Mouse (Mus musculus): ENCODE measurements around the gene Med16. TPM values are rescaled to one million over a fixed set of nuclear protein-coding genes. Genes with fewer than 3 reads are reported as not detected.

Gene Med16
- total RNA-seq, 2 experiments from 2014 or later: 48.6 to 63.7 TPM

DNA sequence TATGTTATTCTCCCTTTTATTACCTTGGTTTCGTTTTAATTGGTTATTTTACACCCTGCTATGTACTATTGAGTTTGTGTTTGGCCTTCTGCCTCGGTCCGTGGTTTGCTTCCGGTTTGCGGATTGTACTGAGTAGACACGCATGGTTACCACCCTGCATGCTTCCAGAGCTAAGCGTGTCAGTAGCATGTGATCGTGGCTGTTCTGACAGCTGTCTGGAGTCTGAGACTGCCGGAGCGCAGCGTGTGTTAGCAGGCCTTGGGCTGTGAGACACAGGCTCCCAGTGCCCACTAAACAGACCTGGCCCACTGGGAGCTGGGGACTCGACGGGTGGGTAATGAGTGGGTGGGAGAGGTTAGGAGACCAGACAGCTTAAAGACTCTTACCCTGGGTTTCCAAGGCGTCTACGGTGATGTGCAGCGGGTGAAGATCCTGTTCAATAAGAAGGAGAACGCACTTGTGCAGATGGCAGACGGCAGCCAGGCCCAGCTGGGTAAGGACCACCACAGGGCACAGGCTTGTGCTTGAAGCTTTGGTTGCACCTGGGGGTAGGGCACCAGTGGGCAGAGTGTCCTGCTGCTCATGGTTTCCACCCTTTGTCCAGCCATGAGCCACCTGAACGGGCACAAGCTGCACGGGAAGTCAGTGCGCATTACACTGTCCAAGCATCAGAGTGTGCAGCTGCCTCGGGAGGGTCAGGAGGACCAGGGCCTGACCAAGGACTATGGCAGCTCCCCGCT is 46.5 kb downstream of the Med16 start:
- DNase-seq (ENCODE audit: low spot score in 2 of 2): no peak

DNA sequence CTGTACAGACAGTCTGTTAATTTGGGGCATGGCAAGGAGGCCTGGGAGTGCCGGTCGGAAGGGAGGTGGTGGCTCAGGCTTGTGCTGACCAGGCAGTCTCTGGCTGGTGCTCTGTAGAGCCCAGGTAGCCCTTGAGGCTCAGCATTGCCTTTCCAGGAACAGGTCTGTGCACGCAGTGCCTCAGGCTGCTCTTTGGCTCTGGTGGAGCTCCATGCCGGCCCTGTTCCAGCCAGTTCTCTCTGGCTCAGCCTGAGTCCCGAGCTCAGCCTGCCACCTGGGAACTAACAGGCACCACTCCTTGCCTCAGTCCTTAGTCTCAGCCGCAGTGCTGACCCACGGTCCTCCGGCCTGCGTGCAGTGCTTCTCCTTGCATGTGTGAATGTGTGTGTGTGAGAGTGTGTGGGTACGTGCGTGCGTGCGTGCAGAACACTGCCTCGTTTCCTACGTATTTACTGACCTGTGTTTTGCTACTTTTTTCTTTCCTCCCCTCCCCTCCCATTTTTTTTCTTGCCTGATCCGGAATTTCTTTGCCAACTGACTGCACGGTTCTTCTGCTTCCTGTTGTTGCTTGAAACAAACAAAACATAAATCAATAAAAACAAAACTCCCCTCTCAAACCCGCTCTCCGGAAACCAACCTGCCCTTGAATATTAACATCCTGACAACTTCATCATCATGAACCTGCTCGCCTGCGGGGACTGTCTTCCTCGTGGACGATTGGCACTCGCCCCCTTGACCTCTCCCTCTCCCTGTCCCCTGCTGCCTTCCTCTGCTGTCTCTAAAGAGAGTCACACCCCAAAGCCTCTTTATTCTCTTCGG is 47.3 kb downstream of the Med16 start:
- DNase-seq (ENCODE audit: low spot score in 2 of 2): no peak

DNA sequence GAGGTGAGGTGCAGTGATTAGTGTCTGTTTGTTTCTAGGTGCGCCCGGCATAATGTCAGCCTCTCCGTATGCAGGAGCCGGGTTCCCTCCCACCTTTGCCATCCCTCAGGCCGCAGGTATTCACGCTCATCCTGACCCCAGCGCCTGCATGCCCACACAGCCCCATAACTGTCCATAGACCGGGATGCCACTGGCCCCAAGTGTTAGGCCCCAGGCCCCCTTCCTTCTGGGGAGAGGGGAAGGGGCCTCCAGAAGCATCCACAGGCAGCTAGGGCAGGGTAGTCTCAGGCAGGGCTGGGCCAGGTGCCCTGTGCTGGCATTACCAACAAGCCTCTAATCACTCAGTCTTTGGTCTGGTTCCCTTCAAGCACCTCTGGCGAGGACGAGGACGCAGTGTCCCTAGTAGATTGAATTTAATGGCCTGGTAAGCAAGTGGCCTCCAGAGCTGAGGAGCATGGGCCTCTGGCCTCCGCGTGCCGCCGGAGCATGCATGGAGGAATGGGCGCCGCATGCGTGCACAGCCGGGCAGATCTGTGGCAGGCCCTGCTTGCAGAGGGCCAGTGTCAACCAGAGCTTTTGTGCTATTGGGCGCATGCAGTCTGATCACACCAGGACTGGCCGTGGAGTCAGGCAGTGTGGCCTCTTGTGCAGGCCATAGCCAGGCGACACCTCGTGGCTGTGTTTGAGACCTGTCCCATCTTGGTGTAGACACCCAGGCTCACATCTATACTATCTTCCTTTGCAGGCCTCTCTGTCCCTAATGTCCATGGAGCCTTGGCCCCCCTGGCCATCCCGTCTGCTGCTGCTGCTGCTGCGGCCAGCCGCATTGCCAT is 48.4 kb downstream of the Med16 start:
- DNase-seq (ENCODE audit: low spot score in 2 of 2): no peak

GRCm38 (mm10) chr10:79859116-79859515 is 49.6 kb downstream of the Med16 start:
- no peak for DNase-seq (ENCODE audit: low spot score in 2 of 2)

GRCm38 (mm10) chr10:79858416-79859074 is 50.2 kb downstream of the Med16 start:
- peak; percentile 66 to 71 for DNase-seq (ENCODE audit: low spot score in 2 of 2)

- DNase-seq (ENCODE audit: low spot score in 2 of 2): no peak
These were observed 50.8 kb downstream of the Med16 start for GRCm38 (mm10) chr10:79857894-79858293.

- no peak for DNase-seq (ENCODE audit: low spot score in 2 of 2)
These were observed 51.3 kb downstream of the Med16 start for GRCm38 (mm10) chr10:79857452-79857811.

DNA sequence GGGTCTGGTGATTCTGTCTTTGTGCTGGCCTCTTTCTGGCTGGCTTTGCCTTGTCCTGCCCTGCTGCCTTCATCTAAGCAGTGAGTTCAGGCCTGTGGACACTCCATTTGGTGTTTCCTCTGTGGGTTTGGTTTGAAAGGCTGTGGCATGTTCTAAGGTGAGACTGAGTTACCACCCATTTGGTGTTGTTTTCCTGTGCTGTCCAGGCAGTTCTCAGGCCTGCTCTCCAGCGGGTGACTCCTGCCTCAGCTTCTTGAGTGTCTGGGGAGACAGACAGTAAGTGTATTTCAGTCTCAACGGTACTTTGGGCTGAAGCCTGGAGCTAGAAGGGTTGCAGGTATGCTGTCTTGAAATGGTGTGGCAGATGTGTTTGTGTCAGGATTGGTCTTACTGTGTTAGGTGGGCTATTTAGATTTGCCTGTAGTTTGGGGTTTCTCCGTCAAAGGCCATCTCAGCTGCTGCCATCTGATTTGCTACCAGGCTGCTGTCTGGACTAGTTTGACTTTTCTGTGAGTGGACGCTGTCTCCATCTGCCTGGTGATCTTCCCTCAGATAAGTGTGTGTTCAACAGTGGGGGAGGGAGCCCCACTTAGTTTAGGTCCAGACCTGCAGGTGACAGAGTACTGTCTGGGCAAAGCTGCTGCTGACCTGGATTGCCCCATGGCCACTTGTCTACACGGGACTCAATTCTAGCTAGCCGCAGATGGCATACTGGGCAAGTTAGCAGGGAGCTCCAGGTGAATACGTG is 51.8 kb downstream of the Med16 start:
- DNase-seq (ENCODE audit: low spot score in 2 of 2): no peak

DNA sequence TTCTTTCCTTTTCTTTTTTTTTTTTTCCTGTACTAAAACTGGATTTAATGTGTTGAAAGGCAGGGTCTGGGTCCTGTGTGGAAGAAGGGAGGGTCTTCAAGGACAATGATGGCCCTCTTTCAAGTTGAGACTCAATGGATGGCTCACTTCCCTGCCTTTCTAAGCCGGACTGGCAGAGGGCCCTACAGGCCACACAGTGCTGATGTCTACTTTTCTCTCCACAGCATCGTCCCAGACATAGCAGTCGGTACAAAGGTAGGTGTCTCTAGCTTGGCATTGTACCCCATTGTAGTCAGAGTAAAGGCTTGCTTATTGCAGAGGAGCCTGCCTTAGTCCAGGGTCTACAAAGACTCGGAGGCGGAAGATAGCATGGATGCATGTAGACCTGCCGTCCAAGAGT is 52.4 kb downstream of the Med16 start:
- DNase-seq (ENCODE audit: low spot score in 2 of 2): no peak

DNA sequence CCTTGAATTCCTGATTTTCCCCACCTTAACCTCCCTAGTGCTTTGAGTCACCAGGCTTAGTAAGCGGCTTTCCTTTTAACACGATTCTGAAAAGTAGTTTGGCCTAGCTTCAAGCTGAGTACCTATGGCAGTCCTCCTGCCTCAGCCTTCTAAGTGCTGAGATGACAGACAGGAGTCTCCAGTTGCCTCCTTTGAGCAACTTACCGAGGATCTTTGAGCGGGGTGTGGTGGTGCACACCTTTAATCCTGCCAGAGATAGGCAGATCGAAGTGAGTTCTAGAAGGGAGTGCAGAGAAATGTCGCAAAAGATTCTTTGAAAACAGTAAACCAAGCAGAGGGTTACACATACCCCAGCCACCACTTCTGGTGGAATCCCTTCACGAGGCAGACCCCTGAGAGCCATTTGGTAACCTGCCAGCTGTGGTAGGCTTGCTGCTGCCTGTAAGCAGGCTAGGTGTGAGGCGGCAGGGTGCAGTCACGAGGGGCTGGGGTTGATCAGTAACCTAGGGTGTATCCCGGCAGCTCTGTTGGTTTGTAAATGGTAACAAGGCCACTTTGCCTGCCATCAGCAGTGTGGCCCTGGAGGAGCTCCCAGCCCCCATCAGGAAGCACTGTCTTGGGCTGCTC is 53.1 kb downstream of the Med16 start:
- no peak for DNase-seq (ENCODE audit: low spot score in 2 of 2)

DNA sequence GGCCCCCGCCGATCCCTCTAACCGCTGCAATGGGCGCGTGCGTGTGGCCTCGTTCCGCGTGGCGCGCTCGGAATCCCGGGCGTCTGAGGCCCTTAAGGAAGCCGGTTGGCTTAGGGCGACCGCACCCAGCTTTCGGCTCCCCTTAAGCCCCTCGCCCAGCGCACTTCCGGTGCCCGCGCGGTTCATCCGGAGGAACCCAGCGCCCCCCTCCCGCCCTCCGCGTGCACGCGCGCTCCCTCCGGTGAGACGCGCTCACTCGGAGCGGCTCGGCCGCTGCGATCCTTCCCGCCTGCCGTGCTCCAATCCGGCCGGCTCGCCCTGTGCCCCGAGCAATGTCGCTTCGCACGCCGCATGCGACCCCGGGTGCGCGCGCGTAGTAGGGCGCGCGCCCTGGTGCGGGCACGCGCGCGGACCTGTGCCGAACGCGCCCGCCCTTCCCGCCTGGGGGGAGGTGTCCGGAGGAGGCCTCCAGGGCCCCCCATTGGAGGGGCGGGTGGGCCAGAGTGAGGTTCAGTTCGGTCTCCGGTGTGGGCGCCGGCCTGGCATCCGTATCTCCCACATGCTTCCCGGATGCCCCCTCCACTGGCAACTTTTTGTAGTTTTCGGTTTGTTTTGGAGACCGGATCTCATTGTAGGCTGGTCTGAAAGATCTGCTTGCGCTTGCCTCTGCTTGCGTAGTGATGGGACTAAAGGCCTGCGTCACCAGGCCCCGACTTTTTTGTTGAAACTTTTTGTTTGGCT is 53.8 kb downstream of the Med16 start:
- DNase-seq (ENCODE audit: low spot score in 2 of 2): peak; percentile 43 to 53

GRCm38 (mm10) chr10:79853860-79854795 is 54.6 kb downstream of the Med16 start, which contains the start of gene Ptbp1:
TSS of gene Ptbp1 (plus strand) at chr10:79854427.
- DNase-seq (ENCODE audit: low spot score in 2 of 2): peak; percentile 99

- DNase-seq (ENCODE audit: low spot score in 2 of 2): peak; percentile 73 to 74
These were observed 55.3 kb downstream of the Med16 start for GRCm38 (mm10) chr10:79853392-79853791.

- DNase-seq (ENCODE audit: low spot score in 2 of 2): no peak
These were observed 55.9 kb downstream of the Med16 start for GRCm38 (mm10) chr10:79852827-79853226.

DNA sequence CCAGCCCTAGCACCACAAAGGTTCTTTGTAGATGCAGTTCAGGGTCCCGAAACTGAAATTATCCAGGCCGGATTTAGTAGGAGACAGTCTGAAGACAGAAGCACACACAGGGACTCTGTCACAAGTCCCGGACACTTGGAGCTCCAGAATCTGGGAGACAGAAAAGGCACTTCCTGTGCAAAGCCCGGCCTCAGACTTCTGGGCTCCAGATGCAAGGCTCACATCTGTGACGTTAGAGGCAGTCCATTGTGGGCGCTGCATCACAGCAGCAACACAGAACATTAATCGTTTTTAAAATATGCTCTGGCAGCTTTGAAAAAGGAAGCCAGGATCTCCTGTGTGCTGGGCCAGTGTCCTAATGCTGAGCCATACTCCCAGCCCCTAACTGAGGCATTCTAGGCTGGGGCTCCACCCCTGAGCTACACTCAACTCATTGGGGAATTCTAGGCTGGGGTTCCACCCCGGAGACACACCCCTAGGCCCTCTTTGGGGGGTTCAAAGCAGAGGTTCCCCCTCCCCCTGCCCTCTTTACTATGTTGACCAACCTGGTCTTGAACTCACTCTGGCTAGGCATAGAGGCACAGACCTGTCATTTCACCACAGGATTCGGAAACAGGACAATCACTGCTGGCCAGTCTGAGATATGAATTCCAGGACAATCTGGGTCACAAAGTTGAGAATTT is 56.5 kb downstream of the Med16 start:
- DNase-seq (ENCODE audit: low spot score in 2 of 2): no peak

GRCm38 (mm10) chr10:79851653-79852052 is 57.1 kb downstream of the Med16 start:
- DNase-seq (ENCODE audit: low spot score in 2 of 2): no peak

DNA sequence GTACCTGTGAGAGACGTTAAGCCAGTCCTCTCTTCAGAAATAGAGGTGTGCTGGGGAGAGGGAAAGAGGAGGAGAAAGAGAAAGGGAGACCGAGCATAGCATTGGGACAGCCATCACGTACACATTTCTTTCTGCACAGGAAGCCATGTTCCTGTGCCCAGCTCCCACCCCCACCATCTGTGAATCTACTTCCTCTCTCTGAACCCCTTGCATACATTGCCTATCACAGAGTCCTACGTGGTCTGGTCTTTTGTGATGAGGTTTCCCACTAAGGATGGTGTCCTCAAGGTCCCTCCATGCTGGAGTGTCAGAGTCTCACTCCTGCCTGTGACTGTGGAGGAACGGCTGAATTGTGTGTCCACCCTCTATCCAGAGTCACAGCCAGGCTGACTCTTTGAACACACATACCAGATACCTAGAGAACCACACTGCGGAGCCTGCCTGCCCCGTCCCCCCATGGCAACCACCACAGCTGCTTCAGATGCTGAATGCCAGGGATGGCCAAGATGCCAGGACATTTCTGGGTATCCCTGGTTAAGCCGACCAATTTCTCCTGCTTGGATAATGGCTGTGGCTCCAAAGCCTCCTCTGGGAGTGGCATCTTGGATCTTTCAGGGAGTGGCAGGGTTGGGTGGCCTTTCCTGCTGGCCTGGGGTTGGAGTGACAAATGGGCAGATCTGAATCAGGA is 58.6 kb downstream of the Med16 start:
- no peak for DNase-seq (ENCODE audit: low spot score in 2 of 2)
